Comparison of ENCODE assay signal across 10 mouse cellular contexts in genomic region chr9:30438505-30438904, GRCm38 (mm10). TPM values are rescaled to one million over a fixed set of nuclear protein-coding genes. Genes with fewer than 3 reads are reported as not detected.
DNase-seq lines count a peak whose midpoint lies in the region; TF ChIP-seq lines count a peak whose summit lies in the region.
"Had no signal": no experiment of that assay in that cellular context is flagged by ENCODE, and none has a peak within 500 bp of the region (broad histone marks: within the 10 kb centered on the region; RNA-seq: fewer than 3 reads in every experiment).

No protein-coding gene starts in this region.

- H3K27ac ChIP-seq in layer of hippocampus, adult 2 months: no peak overlapping the region
- H3K27ac ChIP-seq: hindbrain, embryonic 15.5 days; neural tube, embryonic 13.5 days had no signal

- peak; percentile 90 for TF ChIP-seq CTCF in layer of hippocampus, adult 2 months (conservative IDR thresholded peaks at IDR 0.05)

- DNase-seq in cerebellum, postnatal 10 days: peak; percentile 68 to 70
- no peak for DNase-seq in cerebellum, adult 11-12 months
- peak; percentile 29 to 44 for DNase-seq in layer of hippocampus, adult 2 months (ENCODE audit: low spot score in 2 of 2)
- no peak for DNase-seq in layer of hippocampus, adult 8-10 months (ENCODE audit: low spot score in 2 of 2)
- peak; percentile 44 for DNase-seq in adipocyte (ENCODE audit: low spot score)
- DNase-seq in kidney, postnatal 36 days: peak; percentile 46 to 67
- DNase-seq in naive thymus-derived CD4-positive, alpha-beta T cell, adult 2 months (ENCODE audit: low read depth): peak; percentile 37
- no peak for DNase-seq in spleen, postnatal 14 days (ENCODE audit: low spot score in 2 of 2)

- H3K4me3 ChIP-seq in layer of hippocampus, adult 2 months: no peak overlapping the region
- H3K4me3 ChIP-seq: hindbrain, embryonic 15.5 days; neural tube, embryonic 13.5 days had no signal

RNA-seq across cellular contexts. Expression of gene Snx19, which starts 11.6 kb away (rescaled TPM):
- 10 to 100 TPM; 51.9 to 52.5 TPM for total RNA-seq in layer of hippocampus, adult 2 months (2021)
- 10 to 100 TPM; 50.1 to 59.5 (median 52.0) TPM for total RNA-seq in layer of hippocampus, adult 8-10 months (2022)

Comparison
In these comparisons a context has a peak if more than half of its experiments do, and no peak if none do; other contexts are left out.
1. DNase-seq: peak in cerebellum, postnatal 10 days (2 of 2), layer of hippocampus, adult 2 months (2 of 2), adipocyte (single experiment), kidney, postnatal 36 days (2 of 2) and naive thymus-derived CD4-positive, alpha-beta T cell, adult 2 months (single experiment); none in cerebellum, adult 11-12 months (single experiment), layer of hippocampus, adult 8-10 months (0 of 2) and spleen, postnatal 14 days (0 of 2).